ENCODE assay signal across 8 mouse cellular contexts in the genomic region with DNA sequence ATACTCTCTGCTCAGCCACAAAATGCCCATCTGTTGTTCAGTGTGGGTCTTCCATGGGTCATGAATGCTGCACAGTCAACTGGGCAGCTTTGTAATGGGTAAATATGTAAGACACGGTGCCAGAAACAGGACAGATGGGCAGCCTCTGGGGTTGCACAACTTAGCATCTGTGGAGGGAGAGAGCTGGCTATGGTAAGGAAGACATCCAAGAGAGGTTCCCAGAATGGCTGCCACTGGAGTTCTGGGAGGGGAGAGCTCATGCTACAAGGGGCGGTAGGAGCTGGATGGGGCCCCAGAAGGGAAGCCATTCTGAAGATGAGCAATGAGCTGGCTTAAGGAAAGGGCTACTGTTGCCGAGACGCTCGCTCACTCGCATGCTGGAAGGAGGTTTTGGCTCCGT. TPM values are rescaled to one million over a fixed set of nuclear protein-coding genes. Genes with fewer than 3 reads are reported as not detected.
A peak's percentile ranks its signal among the peaks of the same experiment; 100 is the strongest.
DNase-seq lines count a peak whose midpoint lies in the region; ATAC-seq and TF ChIP-seq lines count a peak whose summit lies in the region.

No protein-coding gene starts in this region.

- 87% methylated on average over 7 of the region's 7 CpGs for WGBS in hindbrain, embryonic 10.5 days
- 89% methylated on average over 7 of the region's 7 CpGs for WGBS in hindbrain, embryonic 11.5 days
- 39% methylated on average over 7 of the region's 7 CpGs for WGBS in hindbrain, postnatal 0 days
- 44% methylated on average over 7 of the region's 7 CpGs for WGBS in stomach, embryonic 15.5 days
- WGBS in liver, embryonic 11.5 days = 85% methylated on average over 7 of the region's 7 CpGs

- no peak for ATAC-seq in hindbrain, embryonic 11.5 days (ENCODE audit: low FRiP score)
- peak; percentile 75 for ATAC-seq in hindbrain, postnatal 0 days
- ATAC-seq in stomach, embryonic 15.5 days (ENCODE audit: insufficient read depth, low FRiP score, low read depth) = no peak
- no peak for ATAC-seq in liver, embryonic 11.5 days (replicated peaks; ENCODE audit: low FRiP score)

- no peaks in the 10 kb centered on the region for H3K27me3 ChIP-seq in hindbrain, embryonic 10.5 days (ENCODE audit: insufficient read depth, poor library complexity, severe bottlenecking)
- H3K27me3 ChIP-seq in hindbrain, embryonic 11.5 days (ENCODE audit: control insufficient read depth, insufficient read depth, low read length) = no peaks in the 10 kb centered on the region
- H3K27me3 ChIP-seq in hindbrain, postnatal 0 days (ENCODE audit: insufficient read depth, low read length) = no peaks in the 10 kb centered on the region
- H3K27me3 ChIP-seq in stomach, embryonic 15.5 days (replicated peaks) = no peaks in the 10 kb centered on the region
- no peaks in the 10 kb centered on the region for H3K27me3 ChIP-seq in liver, embryonic 11.5 days (replicated peaks; ENCODE audit: control insufficient read depth, insufficient read depth, low read length)

- peaks cover 32% of the 10 kb centered on the region for H3K4me1 ChIP-seq in hindbrain, embryonic 10.5 days (replicated peaks)
- H3K4me1 ChIP-seq in hindbrain, embryonic 11.5 days (replicated peaks; ENCODE audit: control insufficient read depth, insufficient read depth, low read length) = no peaks in the 10 kb centered on the region
- peaks cover 19% of the 10 kb centered on the region for H3K4me1 ChIP-seq in hindbrain, postnatal 0 days (ENCODE audit: insufficient read depth, low read length)
- peaks cover 25% of the 10 kb centered on the region for H3K4me1 ChIP-seq in stomach, embryonic 15.5 days
- H3K4me1 ChIP-seq in liver, embryonic 11.5 days (replicated peaks; ENCODE audit: control insufficient read depth, insufficient read depth, low read length) = peaks cover 14% of the 10 kb centered on the region; the same call in 1 of the 2 replicates

- H3K9me3 ChIP-seq in hindbrain, embryonic 10.5 days = peaks cover 7% of the 10 kb centered on the region; the same call in 1 of the 2 replicates
- no peaks in the 10 kb centered on the region for H3K9me3 ChIP-seq in hindbrain, embryonic 11.5 days (ENCODE audit: control insufficient read depth, low read length)
- no peaks in the 10 kb centered on the region for H3K9me3 ChIP-seq in hindbrain, postnatal 0 days (ENCODE audit: low read length)
- H3K9me3 ChIP-seq in stomach, embryonic 15.5 days = no peaks in the 10 kb centered on the region
- H3K9me3 ChIP-seq in liver, embryonic 11.5 days (ENCODE audit: control insufficient read depth, low read length) = peaks cover 8% of the 10 kb centered on the region

- no peak overlapping the region for H3K4me2 ChIP-seq in hindbrain, embryonic 11.5 days (replicated peaks; ENCODE audit: low read depth, low read length)
- H3K4me2 ChIP-seq in hindbrain, postnatal 0 days (ENCODE audit: low read depth, low read length) = no peak overlapping the region
- H3K4me2 ChIP-seq in stomach, embryonic 15.5 days = no peak overlapping the region
- no peak overlapping the region for H3K4me2 ChIP-seq in liver, embryonic 11.5 days

- no peak overlapping the region for H3K9ac ChIP-seq in hindbrain, embryonic 11.5 days (ENCODE audit: low read depth, low read length)
- no peak overlapping the region for H3K9ac ChIP-seq in hindbrain, postnatal 0 days (replicated peaks; ENCODE audit: low read length)
- no peak overlapping the region for H3K9ac ChIP-seq in stomach, embryonic 15.5 days
- no peak overlapping the region for H3K9ac ChIP-seq in liver, embryonic 11.5 days (ENCODE audit: low read depth, low read length)

- no peak for TF ChIP-seq CTCF in hindbrain, postnatal 0 days (IDR thresholded peaks at IDR 0.05; ENCODE audit: low read depth)

- peaks cover 15% of the 10 kb centered on the region for H3K36me3 ChIP-seq in hindbrain, embryonic 10.5 days
- peaks cover 7% of the 10 kb centered on the region; the same call in 1 of the 2 replicates for H3K36me3 ChIP-seq in hindbrain, embryonic 11.5 days (ENCODE audit: control insufficient read depth, insufficient read depth, low read length)
- no peaks in the 10 kb centered on the region; the same call in 1 of the 2 replicates for H3K36me3 ChIP-seq in hindbrain, postnatal 0 days (ENCODE audit: insufficient read depth, low read length)
- peaks cover 9% of the 10 kb centered on the region for H3K36me3 ChIP-seq in stomach, embryonic 15.5 days
- H3K36me3 ChIP-seq in liver, embryonic 11.5 days (ENCODE audit: control insufficient read depth, insufficient read depth, low read length) = no peaks in the 10 kb centered on the region

- peak overlapping the region; percentile 72 for H3K27ac ChIP-seq in hindbrain, embryonic 10.5 days
- no peak overlapping the region for H3K27ac ChIP-seq in hindbrain, embryonic 11.5 days (ENCODE audit: low read depth, low read length)
- H3K27ac ChIP-seq in hindbrain, postnatal 0 days = peak overlapping the region; percentile 73
- peak overlapping the region; percentile 70 for H3K27ac ChIP-seq in stomach, embryonic 15.5 days
- no peak overlapping the region for H3K27ac ChIP-seq in liver, embryonic 11.5 days (ENCODE audit: low read depth, low read length)

- DNase-seq in hindbrain, embryonic 10.5 days (ENCODE audit: low spot score) = no peak
- no peak for DNase-seq in hindbrain, embryonic 11.5 days (ENCODE audit: low spot score)
- DNase-seq in right cerebral cortex, postnatal 10 days (ENCODE audit: low spot score in 2 of 2) = peak; percentile 56 to 58
- DNase-seq in right cerebral cortex, postnatal 36 days (ENCODE audit: low spot score in 2 of 2) = no peak
- DNase-seq in hindbrain, postnatal 0 days (ENCODE audit: low spot score) = peak; percentile 69
- no peak for DNase-seq in spleen, postnatal 4 days (ENCODE audit: low spot score in 2 of 2)
- DNase-seq in liver, embryonic 11.5 days (ENCODE audit: low spot score) = no peak

- H3K4me3 ChIP-seq in hindbrain, embryonic 10.5 days = no peak overlapping the region
- no peak overlapping the region for H3K4me3 ChIP-seq in hindbrain, embryonic 11.5 days (ENCODE audit: low read depth, low read length)
- H3K4me3 ChIP-seq in hindbrain, postnatal 0 days (ENCODE audit: low read length) = no peak overlapping the region
- no peak overlapping the region for H3K4me3 ChIP-seq in stomach, embryonic 15.5 days (replicated peaks)
- H3K4me3 ChIP-seq in liver, embryonic 11.5 days (ENCODE audit: low read depth, low read length) = no peak overlapping the region

RNA-seq across cellular contexts. Expression of gene Antxr1, which starts 58.7 kb away (rescaled TPM):
- 2.8 and 4.0 TPM in 2 replicates for polyA plus RNA-seq in hindbrain, embryonic 10.5 days (2016; fragmentation: Nextera tagmentation; extraction: Ambion mirVana)
- 4.5 and 7.4 TPM in 2 replicates for polyA plus RNA-seq in hindbrain, embryonic 11.5 days (2014; fragmentation: Nextera tagmentation; extraction: Ambion mirVana)
- 17.9 and 24.5 TPM in 2 replicates for total RNA-seq in hindbrain, postnatal 0 days (2014; rRNA removed)
- polyA plus RNA-seq in hindbrain, postnatal 0 days (2015; fragmentation: Nextera tagmentation; extraction: Ambion mirVana) = 4.0 and 4.2 TPM in 2 replicates
- 8.0 and 9.0 TPM in 2 replicates for polyA plus RNA-seq in stomach, embryonic 15.5 days (2015; fragmentation: Nextera tagmentation; extraction: Ambion mirVana)
- 2.0 and 3.1 TPM in 2 replicates for polyA plus RNA-seq in liver, embryonic 11.5 days (2014; fragmentation: Nextera tagmentation; extraction: Ambion mirVana)

Comparison
In these comparisons a context has a peak if more than half of its experiments do, and no peak if none do; other contexts are left out.
1. DNase-seq: peak in right cerebral cortex, postnatal 10 days (2 of 2) and hindbrain, postnatal 0 days (single experiment); none in hindbrain, embryonic 10.5 days (single experiment), hindbrain, embryonic 11.5 days (single experiment), right cerebral cortex, postnatal 36 days (0 of 2), spleen, postnatal 4 days (0 of 2) and liver, embryonic 11.5 days (single experiment).
2. H3K27ac ChIP-seq: peak in hindbrain, embryonic 10.5 days (single experiment), hindbrain, postnatal 0 days (single experiment) and stomach, embryonic 15.5 days (single experiment); none in hindbrain, embryonic 11.5 days (single experiment) and liver, embryonic 11.5 days (single experiment).